Mouse (Mus musculus) kidney, postnatal 4 days (tissue): ENCODE results near the gene Fgb.

Source experiments
- DNase-seq, 2 experiments: peaks; one replicate each; pipeline ENCODE4 v3.0.0; 2021; ENCODE audit warnings: mixed read lengths in 2 of 2

The Fgb gene

DNA sequence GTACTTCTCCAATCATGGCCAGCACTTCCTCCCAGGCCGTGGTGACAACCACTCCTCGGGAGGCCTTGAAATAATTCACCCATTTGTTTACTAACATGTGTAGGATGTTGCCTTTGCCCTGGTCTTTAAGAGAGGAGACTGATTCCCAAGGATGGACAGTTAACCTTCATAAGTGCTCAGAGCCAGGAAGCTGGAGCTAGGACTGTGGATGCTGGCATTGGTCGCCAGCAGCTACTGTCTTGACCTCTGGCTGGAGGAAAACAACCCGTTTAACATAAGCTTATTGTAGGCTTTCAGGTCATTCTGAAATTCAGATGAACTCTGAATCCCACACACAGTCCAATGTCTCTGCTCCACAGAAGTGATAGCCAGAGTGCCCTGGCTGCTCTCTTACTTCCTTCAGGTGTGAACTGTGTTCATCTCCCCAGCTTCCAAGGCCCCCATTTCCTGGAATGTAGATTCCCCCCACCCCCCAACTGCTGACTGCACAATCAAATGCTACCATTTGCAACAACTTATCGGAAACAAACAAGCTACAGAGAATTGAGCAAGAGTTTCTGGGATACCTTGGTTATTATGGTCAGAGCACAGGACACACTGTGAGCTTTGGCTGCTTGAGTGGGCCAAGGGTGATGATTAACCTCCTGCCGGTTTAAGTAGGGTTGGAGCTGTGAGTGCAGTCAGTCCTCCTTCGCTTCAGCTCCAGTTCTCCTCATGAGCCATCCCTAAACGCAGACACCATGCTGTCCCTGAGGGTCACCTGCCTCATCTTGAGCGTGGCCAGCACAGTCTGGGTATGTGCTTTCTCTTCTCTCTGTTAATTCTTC, 24.0 kb downstream of the Fgb start, which contains the start of gene Fga:
TSS of gene Fga (plus strand) at position 602 of the 827 bp plus-strand sequence.
- peak; percentile 40 to 53 for DNase-seq

DNA sequence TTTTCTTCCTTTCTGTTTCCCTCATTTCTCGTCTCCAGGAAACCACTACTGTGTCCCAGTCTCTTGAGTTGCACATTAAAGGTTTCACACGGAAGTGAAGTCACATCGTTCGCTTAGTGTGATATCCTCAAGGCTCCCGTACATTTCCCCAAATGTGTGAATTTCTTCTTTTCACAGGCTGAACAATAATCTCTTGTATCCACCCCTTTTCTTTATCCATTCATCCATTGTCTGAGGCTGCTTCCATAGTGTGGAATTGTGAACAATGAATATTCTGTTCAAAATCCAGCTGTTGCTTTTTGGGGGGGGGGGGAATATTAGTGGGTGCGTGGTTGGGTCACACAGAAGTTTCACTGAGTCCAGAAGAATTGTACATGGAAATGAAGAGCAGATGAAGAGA, 24.6 kb downstream of the Fgb start:
- no peak for DNase-seq

DNA sequence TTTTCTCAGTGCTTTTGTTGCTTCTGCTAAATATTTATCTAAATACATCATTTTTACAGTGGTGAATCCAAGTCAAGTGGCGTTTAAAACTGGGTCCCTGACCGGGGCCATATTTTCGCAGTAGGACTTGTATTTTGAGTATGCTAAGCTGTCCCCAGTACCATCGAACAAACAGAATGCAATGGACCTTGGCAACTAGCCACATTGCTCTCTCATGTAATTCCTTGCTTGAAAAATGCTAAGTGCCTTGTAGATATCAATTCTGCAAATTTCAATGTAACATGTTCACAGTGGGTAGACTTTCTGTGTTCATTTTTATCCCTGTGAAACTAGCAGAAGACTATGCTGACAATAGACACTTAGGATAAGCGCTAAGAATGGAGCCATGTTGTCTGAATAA, 28.5 kb downstream of the Fgb start:
- DNase-seq, result no peak

DNA sequence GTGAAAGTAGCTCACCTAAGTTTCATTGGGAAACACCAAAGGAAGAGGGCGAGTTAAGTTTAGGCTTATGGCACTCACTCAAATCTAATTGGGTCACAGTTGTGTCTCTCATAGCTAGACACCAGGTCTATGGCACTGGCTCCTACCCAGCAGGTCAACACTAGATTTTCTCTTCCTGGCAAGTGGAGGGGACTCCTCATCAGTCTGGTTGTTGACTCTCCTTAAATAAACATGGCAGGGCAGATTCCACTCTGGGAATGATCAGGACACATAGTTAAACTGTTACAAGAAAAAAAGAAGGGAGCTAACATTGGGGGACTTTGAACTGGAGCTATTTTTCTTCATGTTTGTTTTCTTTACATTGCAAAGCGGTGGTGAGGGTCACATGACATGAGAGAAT, 29.3 kb downstream of the Fgb start:
- DNase-seq, result no peak

DNA sequence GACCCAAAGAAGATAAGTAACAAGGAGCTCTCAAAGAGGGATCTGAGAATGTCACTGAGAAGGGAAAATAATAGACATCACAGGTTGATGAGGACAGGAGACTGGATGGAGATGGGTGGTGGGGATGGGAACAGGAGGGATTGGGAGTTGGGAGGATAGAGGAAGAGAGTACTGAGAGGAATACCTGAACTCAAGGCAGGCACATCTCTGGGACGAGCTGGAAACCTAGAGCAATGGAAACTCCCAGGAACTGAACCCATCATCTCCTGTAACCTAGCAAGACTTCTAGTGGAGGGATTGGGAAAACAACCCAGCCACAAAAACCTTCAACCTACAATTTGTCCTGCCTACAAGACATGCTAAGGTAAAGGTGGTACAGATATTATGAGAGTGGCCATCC, 33.4 kb downstream of the Fgb start:
- DNase-seq, result no peak

DNA sequence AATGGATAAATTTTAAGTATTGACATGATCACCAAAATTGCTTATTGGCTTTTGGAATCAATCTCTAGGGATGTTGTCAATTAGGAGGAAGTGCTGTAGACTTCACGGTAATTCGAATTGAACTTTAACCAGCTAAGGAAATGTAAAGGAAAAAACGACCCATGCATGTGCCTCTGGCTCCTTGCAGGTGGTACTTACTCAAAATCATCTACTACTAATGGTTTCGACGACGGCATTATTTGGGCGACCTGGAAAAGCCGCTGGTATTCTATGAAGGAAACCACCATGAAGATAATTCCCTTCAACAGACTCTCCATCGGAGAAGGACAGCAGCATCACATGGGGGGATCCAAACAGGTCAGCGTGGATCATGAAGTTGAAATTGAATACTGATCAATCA, 35.7 kb downstream of the Fgb start:
- DNase-seq, result no peak

DNA sequence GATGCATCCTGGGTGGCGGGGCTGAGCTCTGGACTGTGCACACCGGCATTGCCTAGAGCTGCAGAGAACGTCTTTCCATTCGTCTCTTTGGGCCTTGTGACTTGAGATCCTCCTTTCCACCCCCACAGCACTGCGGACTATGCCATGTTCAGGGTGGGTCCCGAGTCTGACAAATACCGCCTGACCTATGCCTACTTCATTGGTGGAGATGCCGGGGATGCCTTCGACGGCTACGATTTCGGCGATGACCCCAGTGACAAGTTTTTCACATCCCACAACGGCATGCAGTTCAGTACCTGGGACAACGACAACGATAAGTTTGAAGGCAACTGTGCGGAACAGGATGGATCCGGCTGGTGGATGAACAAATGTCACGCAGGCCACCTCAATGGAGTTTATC, 37.0 kb downstream of the Fgb start:
- DNase-seq, result no peak

DNA sequence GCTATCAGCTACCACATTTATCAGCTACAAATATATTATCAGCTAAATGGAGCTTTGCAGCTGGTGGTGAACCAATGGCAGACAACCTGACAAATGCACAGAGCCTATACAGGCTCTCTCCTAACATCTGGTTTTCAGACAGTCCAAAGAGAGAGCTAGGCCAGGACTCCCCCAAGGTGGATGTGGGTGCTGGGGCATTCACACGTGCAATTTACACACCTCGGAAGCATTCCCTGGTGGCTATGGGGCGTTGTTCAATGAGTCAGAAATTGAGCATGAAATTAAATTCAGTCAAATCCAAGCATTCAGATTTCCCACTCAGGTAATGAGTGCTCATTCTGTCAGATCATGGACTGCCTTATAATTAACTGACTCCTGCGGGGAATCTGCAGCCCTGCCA, 38.1 kb downstream of the Fgb start:
- DNase-seq, result no peak

DNA sequence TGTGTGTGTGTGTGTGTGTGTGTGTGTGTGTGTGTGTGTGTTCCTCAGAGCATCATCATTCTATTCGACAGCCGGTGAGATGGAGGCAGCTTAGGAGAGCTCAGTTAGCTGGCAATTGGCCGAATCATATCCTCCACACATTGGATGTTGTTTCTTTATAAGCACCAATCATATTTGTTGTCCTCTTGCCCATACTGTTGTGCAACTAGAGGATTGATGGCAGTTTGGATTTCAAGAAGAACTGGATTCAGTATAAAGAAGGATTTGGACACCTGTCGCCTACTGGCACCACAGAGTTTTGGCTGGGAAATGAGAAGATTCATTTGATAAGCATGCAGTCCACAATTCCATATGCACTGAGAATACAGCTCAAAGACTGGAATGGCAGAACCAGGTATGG, 38.5 kb downstream of the Fgb start:
- DNase-seq, result no peak

DNA sequence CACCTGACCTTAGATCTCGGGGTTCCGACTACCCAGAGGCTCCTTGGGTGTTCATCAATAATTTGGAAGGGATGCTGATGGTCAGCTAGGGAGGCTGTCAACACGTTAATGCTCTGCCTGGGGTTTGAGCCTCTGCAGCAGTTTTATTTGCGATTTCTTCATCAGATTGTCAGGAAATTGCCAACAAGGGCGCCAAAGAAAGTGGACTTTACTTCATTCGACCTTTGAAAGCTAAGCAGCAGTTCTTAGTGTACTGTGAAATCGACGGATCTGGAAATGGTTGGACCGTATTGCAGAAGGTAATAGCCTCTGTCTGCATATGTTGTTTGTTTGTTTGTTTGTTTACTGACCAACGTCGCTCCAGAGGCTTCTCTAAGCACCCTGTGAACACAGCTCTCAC, 39.4 kb downstream of the Fgb start:
- DNase-seq, result no peak

DNA sequence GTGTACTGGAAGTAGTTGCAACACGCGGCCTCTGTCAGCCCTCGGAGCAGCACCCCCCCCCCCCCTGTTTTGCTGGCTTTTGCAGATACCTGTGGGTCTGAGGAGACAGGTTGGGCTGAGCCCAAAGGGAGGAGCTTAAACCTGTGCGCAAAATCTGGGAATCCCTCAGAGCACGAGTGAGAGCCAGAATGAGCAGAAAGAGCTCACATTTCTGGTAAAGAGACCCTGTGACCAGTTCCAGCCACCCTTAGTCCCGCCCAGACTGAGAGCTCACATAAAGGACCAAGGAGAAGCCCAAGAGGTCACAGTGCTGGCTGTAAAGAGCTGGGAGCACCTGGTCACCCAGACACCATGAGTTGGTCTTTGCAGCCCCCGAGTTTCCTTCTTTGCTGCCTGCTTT, 42.1 kb downstream of the Fgb start, which contains the start of gene Fgg:
TSS of gene Fgg (plus strand) at position 168 of the 400 bp plus-strand sequence.
- no peak for DNase-seq

DNA sequence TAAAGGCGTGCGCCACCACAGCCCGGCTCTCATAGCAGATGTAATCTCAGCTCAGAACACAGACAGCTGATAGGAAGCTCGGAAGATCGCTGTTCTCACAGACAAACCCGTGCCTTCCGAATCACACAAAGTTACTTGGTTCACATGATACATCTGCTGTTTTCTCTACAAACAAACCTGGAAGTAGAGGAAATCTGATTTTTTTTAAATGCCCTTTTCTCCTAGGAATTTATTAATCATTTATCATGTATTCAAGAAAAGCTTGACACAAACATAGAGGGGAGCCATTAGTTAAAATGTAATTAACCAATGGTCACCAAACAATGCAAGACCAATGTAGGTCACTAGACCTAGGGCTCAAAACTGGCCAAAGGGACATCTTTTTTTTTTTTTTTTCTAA, 44.9 kb downstream of the Fgb start:
- no peak for DNase-seq

DNA sequence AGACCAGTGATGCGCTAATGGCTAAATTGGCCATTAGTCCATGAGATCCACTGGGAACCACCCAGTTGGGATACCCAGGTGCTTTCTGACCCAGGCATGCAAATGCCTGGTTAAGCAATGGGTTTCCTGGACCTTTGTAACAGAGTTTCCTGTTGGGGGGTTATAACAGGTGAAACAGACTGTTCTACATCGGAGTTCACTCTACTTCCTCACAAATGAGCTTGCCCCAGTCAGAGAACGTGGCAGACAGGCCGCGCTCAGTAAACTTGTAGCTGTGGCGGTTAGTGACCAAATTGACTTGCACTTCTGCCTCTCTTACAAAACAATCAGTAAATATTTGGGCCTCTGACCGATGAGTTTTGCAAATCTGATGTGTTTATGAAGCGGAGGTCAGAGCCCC, 46.6 kb downstream of the Fgb start:
- no peak for DNase-seq

DNA sequence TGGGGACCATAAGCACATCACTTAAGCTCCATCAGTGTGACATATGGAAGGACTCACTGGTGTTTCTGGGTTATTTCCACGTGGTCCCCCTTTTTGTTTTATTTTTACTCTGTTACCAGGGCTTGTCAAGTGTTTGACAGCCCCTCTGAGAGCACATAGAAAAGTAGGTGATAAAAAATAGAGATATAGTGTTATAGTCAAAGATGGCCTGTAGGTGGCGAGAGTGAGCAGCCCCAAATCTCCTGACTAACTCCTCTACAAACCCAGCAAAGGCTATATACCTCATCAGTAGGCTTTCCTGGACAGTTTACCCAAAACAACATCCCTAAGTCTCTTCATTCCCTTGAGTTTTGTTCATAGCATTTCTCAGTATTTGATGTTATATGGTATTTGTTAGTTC, 47.5 kb downstream of the Fgb start:
- DNase-seq, result peak; percentile 62 to 65

DNA sequence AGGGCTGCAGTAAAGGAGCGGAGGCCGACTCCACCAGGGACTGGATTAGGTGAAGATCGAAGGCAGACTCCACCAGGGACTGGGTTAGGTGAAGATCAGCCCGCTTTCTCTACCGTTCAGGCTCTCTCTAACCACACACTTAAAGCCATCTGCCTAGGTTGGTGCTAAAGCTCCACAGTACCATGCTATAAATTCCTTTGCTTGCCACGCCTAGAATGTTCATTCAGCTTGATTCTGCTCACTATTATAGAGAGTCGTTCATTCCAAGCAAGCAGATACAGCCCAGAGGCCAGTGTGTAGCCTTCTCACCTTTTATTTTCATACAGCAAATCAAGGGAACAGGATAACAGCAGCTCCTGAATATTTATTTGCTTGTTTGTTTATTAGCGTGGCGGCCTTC, 49.7 kb downstream of the Fgb start:
- no peak for DNase-seq

DNA sequence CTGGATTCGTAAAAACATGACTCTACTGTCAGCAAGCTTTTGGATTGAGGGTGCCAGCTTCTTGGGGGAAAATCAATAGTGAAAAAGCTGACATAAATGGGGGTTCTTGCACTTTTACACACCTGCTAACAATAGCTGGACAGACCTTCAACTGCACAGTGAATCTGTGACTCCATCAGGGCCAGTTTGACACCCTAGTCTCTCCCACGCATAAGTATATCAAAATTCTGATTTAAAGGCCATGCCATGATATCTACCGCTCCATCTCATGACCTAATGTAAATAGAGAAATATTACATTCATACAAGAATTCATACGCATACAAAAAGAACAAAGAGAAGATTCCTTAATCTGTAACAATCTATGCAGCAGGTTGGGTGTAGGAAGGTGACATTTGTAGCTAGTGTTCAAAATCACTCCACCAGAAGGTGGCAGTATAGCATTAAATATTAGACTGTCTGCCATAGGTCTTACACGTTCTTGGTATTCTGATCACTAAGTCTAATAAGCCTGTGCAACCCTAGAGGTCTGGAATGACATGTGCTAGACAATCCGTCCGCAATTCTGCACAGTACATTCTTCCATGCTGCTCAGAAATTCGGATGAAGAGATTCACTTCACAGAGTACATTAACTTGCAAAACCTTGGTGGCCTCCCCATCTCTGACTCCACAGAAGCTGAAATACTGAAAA, 50.7 kb downstream of the Fgb start:
- peak in 1 of 2 experiments; percentile 21 for DNase-seq

DNA sequence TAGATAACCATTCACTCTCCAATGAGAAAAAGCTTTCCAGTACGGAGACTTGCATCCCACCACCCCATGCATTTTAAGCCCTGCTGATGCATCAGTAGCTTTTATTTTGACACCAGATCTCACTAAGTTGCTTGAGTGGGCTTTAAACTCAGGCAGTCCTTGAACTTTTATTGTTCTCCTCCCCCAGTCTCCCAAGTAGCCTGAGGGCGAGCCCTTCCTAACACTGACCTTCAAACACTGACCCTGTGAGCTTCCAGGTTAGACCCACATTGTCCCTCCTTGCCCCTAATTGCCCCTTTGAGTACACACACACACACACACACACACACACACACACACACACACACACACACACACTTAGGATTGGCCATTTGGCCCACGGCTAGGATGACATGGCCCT, 53.0 kb downstream of the Fgb start:
- DNase-seq, result no peak

DNA sequence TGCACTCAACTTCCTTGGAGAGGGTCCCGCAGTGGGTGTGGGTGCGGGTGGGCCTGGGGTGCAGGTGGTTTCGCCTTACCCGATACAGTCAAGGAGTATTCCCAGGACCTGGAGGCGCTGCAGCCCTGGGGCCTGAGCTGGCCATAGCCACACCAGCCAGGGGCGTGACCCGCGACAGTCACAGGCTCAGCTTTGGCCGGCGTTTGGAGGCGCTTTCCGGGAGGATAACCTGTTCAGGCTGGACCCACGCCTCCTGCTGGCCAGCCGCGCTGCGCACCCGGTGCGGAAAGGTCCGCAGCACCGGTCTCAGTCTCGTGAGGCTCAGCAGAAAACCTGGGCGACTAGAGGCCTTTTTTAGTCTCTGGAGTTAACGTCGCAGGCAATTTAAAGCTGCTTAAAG, 54.3 kb downstream of the Fgb start:
- DNase-seq, result peak; percentile 85 to 91

DNA sequence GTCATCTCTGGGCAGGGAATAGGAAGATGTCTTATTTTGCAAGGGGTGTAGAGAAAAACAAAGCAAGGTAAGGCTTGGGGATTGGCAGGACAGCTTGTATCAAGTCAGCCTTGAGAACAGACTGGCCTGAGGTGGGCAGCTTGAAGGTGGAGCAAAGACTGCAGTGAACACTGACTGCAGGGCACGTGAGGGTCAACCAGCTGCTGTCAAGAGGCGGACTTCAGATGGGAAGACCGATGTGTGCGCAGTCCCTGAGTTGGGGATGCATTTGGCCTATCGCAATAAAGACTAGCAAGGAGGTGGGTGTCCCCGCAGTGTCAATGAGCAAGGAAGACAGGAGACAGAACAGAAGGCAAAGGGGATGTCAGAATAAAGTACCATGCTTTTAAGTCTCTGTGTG, 56.7 kb downstream of the Fgb start:
- DNase-seq, result no peak

DNA sequence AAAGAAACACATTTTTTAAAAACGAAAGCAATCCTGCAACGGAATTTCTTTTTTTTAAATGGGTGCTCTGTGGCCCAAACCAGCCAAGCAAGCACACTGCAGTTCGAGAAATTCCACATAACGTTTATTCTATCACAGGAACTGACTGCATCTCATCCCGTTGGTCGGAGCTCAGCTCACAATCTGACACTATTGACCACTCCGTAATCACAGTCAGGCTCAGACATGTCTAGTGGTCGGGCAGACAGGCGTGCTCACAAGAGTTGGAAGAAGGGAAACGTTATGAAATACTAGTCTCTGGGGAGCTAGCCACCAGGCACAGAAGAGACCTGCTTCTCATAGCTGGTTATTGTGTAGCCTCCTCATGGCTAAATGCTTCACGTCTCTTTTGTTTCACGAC, 57.7 kb downstream of the Fgb start:
- DNase-seq, result no peak
